Mouse (Mus musculus): ENCODE data around the gene Pcmtd2. TPM values are rescaled to one million over a fixed set of nuclear protein-coding genes. Genes with fewer than 3 reads are reported as not detected.

The Pcmtd2 gene
- total RNA-seq, 2 experiments from 2014 or later, result 120 to 171 TPM

Other genes starting within 250 kb of the Pcmtd2 start
- gene Prpf6, start 246.0 kb upstream of the Pcmtd2 start, total RNA-seq (2015; ENCODE audit: low replicate concordance), result 9.2 and 16.9 TPM in 2 replicates
- gene Prpf6, start 246.0 kb upstream of the Pcmtd2 start, total RNA-seq (2017; ENCODE audit: low replicate concordance), result 21.0 and 30.1 TPM in 2 replicates
- 2.1 and 6.3 TPM in 2 replicates for gene Zfp512b, start 245.1 kb upstream of the Pcmtd2 start, total RNA-seq (2015; ENCODE audit: low replicate concordance)
- 1.5 and 5.1 TPM in 2 replicates for gene Zfp512b, start 245.1 kb upstream of the Pcmtd2 start, total RNA-seq (2017; ENCODE audit: low replicate concordance)
- gene Samd10, start 238.6 kb upstream of the Pcmtd2 start, total RNA-seq (2015; ENCODE audit: low replicate concordance), result 0.63 and 4.0 TPM in 2 replicates
- 0.56 and 1.9 TPM in 2 replicates for gene Samd10, start 238.6 kb upstream of the Pcmtd2 start, total RNA-seq (2017; ENCODE audit: low replicate concordance)
- not detected in 2 replicates for gene Gm29797, start 180.8 kb upstream of the Pcmtd2 start, total RNA-seq (2015; ENCODE audit: low replicate concordance)
- not detected in 2 replicates for gene Gm29797, start 180.8 kb upstream of the Pcmtd2 start, total RNA-seq (2017; ENCODE audit: low replicate concordance)
- not detected in 2 replicates for gene Sox18, start 166.2 kb upstream of the Pcmtd2 start, total RNA-seq (2015; ENCODE audit: low replicate concordance)
- not detected in 2 replicates for gene Sox18, start 166.2 kb upstream of the Pcmtd2 start, total RNA-seq (2017; ENCODE audit: low replicate concordance)
- not detected in 2 replicates for gene Tcea2, start 157.5 kb upstream of the Pcmtd2 start, total RNA-seq (2015; ENCODE audit: low replicate concordance)
- gene Tcea2, start 157.5 kb upstream of the Pcmtd2 start, total RNA-seq (2017; ENCODE audit: low replicate concordance), result not detected in 2 replicates
- 127 and 130 TPM in 2 replicates for gene Rgs19, start 143.9 kb upstream of the Pcmtd2 start, total RNA-seq (2015; ENCODE audit: low replicate concordance)
- 29.4 and 41.5 TPM in 2 replicates for gene Rgs19, start 143.9 kb upstream of the Pcmtd2 start, total RNA-seq (2017; ENCODE audit: low replicate concordance)
- not detected in 2 replicates for gene Lkaaear1, start 139.4 kb upstream of the Pcmtd2 start, total RNA-seq (2015; ENCODE audit: low replicate concordance)
- gene Lkaaear1, start 139.4 kb upstream of the Pcmtd2 start, total RNA-seq (2017; ENCODE audit: low replicate concordance), result not detected in 2 replicates
- gene Oprl1, start 122.8 kb upstream of the Pcmtd2 start, total RNA-seq (2015; ENCODE audit: low replicate concordance), result not detected in 2 replicates
- gene Oprl1, start 122.8 kb upstream of the Pcmtd2 start, total RNA-seq (2017; ENCODE audit: low replicate concordance), result 1.3 TPM in 1 of 2 replicates, not detected in the other
- gene Myt1, start 74.5 kb upstream of the Pcmtd2 start, total RNA-seq (2015; ENCODE audit: low replicate concordance), result not detected in 2 replicates
- not detected in 2 replicates for gene Myt1, start 74.5 kb upstream of the Pcmtd2 start, total RNA-seq (2017; ENCODE audit: low replicate concordance)
- 2.5 and 7.3 TPM in 2 replicates for gene Polr3k, start 26.5 kb downstream of the Pcmtd2 start, total RNA-seq (2015; ENCODE audit: low replicate concordance)
- 7.7 and 11.7 TPM in 2 replicates for gene Polr3k, start 26.5 kb downstream of the Pcmtd2 start, total RNA-seq (2017; ENCODE audit: low replicate concordance)
- 0.21 TPM in 1 of 2 replicates, not detected in the other for gene Gm14496, start 153.3 kb downstream of the Pcmtd2 start, total RNA-seq (2015; ENCODE audit: low replicate concordance)
- 0.68 TPM in 1 of 2 replicates, not detected in the other for gene Gm14496, start 153.3 kb downstream of the Pcmtd2 start, total RNA-seq (2017; ENCODE audit: low replicate concordance)

All from erythroblast, adult 5-6 weeks (primary cell).